Mouse (Mus musculus) brown adipose tissue, adult 24 weeks (tissue): ENCODE results near the gene Mtch1. TPM values are rescaled to one million over a fixed set of nuclear protein-coding genes. Genes with fewer than 3 reads are reported as not detected.
A peak's percentile ranks its signal among the peaks of the same experiment; 100 is the strongest.

Source experiments
- H3K27ac ChIP-seq: fragments of 200-500 bp; replicated peaks from 2 replicates; pipeline ENCODE4 v1.5.1; 2012; ENCODE audit warnings: low read depth, mild to moderate bottlenecking, low read length
- H3K4me1 ChIP-seq: fragments of 200-500 bp; 2 replicates; pipeline ENCODE4 v1.6.1; 2012; ENCODE audit warnings: low read length, mixed read lengths; ENCODE audit not compliant: control insufficient read depth, insufficient read depth, insufficient read length
- H3K4me3 ChIP-seq: fragments of 200-500 bp; 2 replicates; pipeline ENCODE4 v1.5.1; 2012; ENCODE audit warnings: low read depth, mild to moderate bottlenecking, low read length, moderate library complexity; ENCODE audit not compliant: insufficient read depth
- polyA plus RNA-seq: library from polyadenylated mRNA; stranded (reverse); fragments of >200 nt; gene quantifications from 2 replicates; pipeline ENCODE4 v1.2.4, GENCODE M21; 2012; ENCODE audit not compliant: missing spikeins, insufficient read depth, insufficient read length

The Mtch1 gene
- polyA plus RNA-seq, 1 experiment = 261 TPM

- Histone ChIP-seq H3K4me1 (peaks cover 7% of the 10 kb centered on the region; the same call in 1 of the 2 replicates), H3K27ac (no peak overlapping the region), H3K4me3 (no peak overlapping the region)
Observed at GRCm38 (mm10) chr17:29348996-29349395, 1.3 kb upstream of the Mtch1 start.

GRCm38 (mm10) chr17:29347126-29347644 lies 549 bp downstream of the Mtch1 start:
- H3K4me3 ChIP-seq = peak overlapping the region; percentile 95
- peaks cover 14% of the 10 kb centered on the region for H3K4me1 ChIP-seq
- H3K27ac ChIP-seq = peak overlapping the region; percentile 76

- Histone ChIP-seq H3K4me1 (peaks cover 20% of the 10 kb centered on the region), H3K27ac (peak overlapping the region; percentile 76), H3K4me3 (peak overlapping the region; percentile 95)
Observed at GRCm38 (mm10) chr17:29346496-29347125, 1.1 kb downstream of the Mtch1 start.

- Histone ChIP-seq H3K4me3 (no peak overlapping the region), H3K4me1 (peaks cover 29% of the 10 kb centered on the region), H3K27ac (no peak overlapping the region)
Observed at GRCm38 (mm10) chr17:29345272-29345671, 2.5 kb downstream of the Mtch1 start.

GRCm38 (mm10) chr17:29343241-29343640 lies 4.5 kb downstream of the Mtch1 start:
- Histone ChIP-seq H3K4me1 (peaks cover 49% of the 10 kb centered on the region), H3K4me3 (no peak overlapping the region), H3K27ac (no peak overlapping the region)

GRCm38 (mm10) chr17:29342010-29342910 lies 5.5 kb downstream of the Mtch1 start:
- Histone ChIP-seq H3K4me3 (no peak overlapping the region), H3K27ac (peak overlapping the region; percentile 60), H3K4me1 (peaks cover 53% of the 10 kb centered on the region)

GRCm38 (mm10) chr17:29341591-29342003 lies 6.1 kb downstream of the Mtch1 start:
- peak overlapping the region; percentile 60 for H3K27ac ChIP-seq
- peaks cover 57% of the 10 kb centered on the region for H3K4me1 ChIP-seq
- no peak overlapping the region for H3K4me3 ChIP-seq

GRCm38 (mm10) chr17:29340406-29341261 lies 7.1 kb downstream of the Mtch1 start:
- no peak overlapping the region for H3K4me3 ChIP-seq
- peak overlapping the region; percentile 36 for H3K27ac ChIP-seq
- peaks cover 51% of the 10 kb centered on the region for H3K4me1 ChIP-seq

GRCm38 (mm10) chr17:29339170-29339768 lies 8.5 kb downstream of the Mtch1 start:
- Histone ChIP-seq H3K4me1 (peaks cover 50% of the 10 kb centered on the region), H3K27ac (peak overlapping the region; percentile 45), H3K4me3 (no peak overlapping the region)

GRCm38 (mm10) chr17:29337979-29338823 lies 9.5 kb downstream of the Mtch1 start:
- Histone ChIP-seq H3K4me3 (no peak overlapping the region), H3K4me1 (peaks cover 50% of the 10 kb centered on the region), H3K27ac (peak overlapping the region; percentile 45)

GRCm38 (mm10) chr17:29336266-29336990 lies 11.3 kb downstream of the Mtch1 start:
- H3K27ac ChIP-seq = no peak overlapping the region

GRCm38 (mm10) chr17:29332186-29332685 lies 15.5 kb downstream of the Mtch1 start:
- peaks cover 4% of the 10 kb centered on the region for H3K4me1 ChIP-seq
- H3K27ac ChIP-seq = no peak overlapping the region
- no peak overlapping the region for H3K4me3 ChIP-seq

More at GRCm38 (mm10) chr17:29336266-29336990, 11.3 kb downstream of the Mtch1 start:
- Histone ChIP-seq H3K4me1 (peaks cover 36% of the 10 kb centered on the region), H3K4me3 (no peak overlapping the region)
